Mouse (Mus musculus) liver, embryonic 16.5 days (tissue): ENCODE measurements around the gene Kif27. TPM values are rescaled to one million over a fixed set of nuclear protein-coding genes. Genes with fewer than 3 reads are reported as not detected.
A peak's percentile ranks its signal among the peaks of the same experiment; 100 is the strongest.

Experiments
- ATAC-seq: fragments of 200-750 bp; cut with Nextera tagmentation; 2 replicates; pipeline ENCODE4 v1.8.0; 2017; ENCODE audit warnings: low read depth, mild to moderate bottlenecking, moderate number of reproducible peaks, moderate library complexity
- H3K27ac ChIP-seq: fragments of 300-500 bp; sonication (generic); 2 replicates; pipeline ENCODE4 v1.5.1; 2014; ENCODE audit warnings: mild to moderate bottlenecking, low read length
- H3K27me3 ChIP-seq: fragments of 300-500 bp; sonication (generic); 2 replicates; pipeline ENCODE4 v1.6.1; 2014; ENCODE audit warnings: low read depth, low read length, mixed read lengths; ENCODE audit not compliant: control insufficient read depth, insufficient read depth
- H3K36me3 ChIP-seq: fragments of 300-500 bp; sonication (generic); 2 replicates; pipeline ENCODE4 v1.6.1; 2014; ENCODE audit warnings: mild to moderate bottlenecking; ENCODE audit not compliant: control insufficient read depth, insufficient read depth
- H3K4me1 ChIP-seq: fragments of 300-500 bp; sonication (generic); 2 replicates; pipeline ENCODE4 v1.6.1; 2014; ENCODE audit warnings: low read depth, low read length, mixed read lengths; ENCODE audit not compliant: control insufficient read depth
- H3K4me2 ChIP-seq: fragments of 300-500 bp; sonication (generic); 2 replicates; pipeline ENCODE4 v1.6.1; 2014; ENCODE audit warnings: low read depth, low read length, mixed read lengths
- H3K4me3 ChIP-seq: fragments of 300-500 bp; sonication (generic); 2 replicates; pipeline ENCODE4 v1.5.1; 2014; ENCODE audit warnings: low read depth, mild to moderate bottlenecking, low read length
- H3K9ac ChIP-seq: fragments of 300-500 bp; sonication (generic); 2 replicates; pipeline ENCODE4 v1.6.1; 2014; ENCODE audit warnings: low read depth, low read length
- H3K9me3 ChIP-seq: fragments of 300-500 bp; sonication (generic); replicated peaks from 2 replicates; pipeline ENCODE4 v1.6.1; 2016; ENCODE audit warnings: low read length; ENCODE audit not compliant: control insufficient read depth
- WGBS: fragments of 180-500 bp; shearing (Covaris S2); extraction: QIAGEN DNeasy Blood & Tissue Kit; methylation state at CpG from one replicate; pipeline ENCODE4 v1.1.7; 2014; ENCODE audit not compliant: insufficient replicate concordance; 5-methylcytosine and 5-hydroxymethylcytosine counted together
- polyA plus RNA-seq: library from polyadenylated mRNA; unstranded; fragments of >200 nt; fragmentation: Nextera tagmentation; extraction: Ambion mirVana; gene quantifications from 2 replicates; pipeline ENCODE4 v1.2.1, GENCODE M21; 2015

The Kif27 gene
- polyA plus RNA-seq, 1 experiment from 2014 or later = 0.02 TPM

GRCm38 (mm10) chr13:58337456-58337855, 21.5 kb downstream of the Kif27 start:
- Histone ChIP-seq H3K4me1 (no peaks in the 10 kb centered on the region), H3K4me2 (no peak overlapping the region), H3K9ac (no peak overlapping the region), H3K4me3 (no peak overlapping the region), H3K27me3 (no peaks in the 10 kb centered on the region; the same call in 1 of the 2 replicates), H3K9me3 (no peaks in the 10 kb centered on the region), H3K27ac (no peak overlapping the region), H3K36me3 (no peaks in the 10 kb centered on the region)
- no peak for ATAC-seq
- whole genome bisulfite sequencing = 62% methylated on average over 12 of the region's 12 CpGs

- ATAC-seq = no peak
- no peaks in the 10 kb centered on the region for H3K4me1 ChIP-seq
- H3K4me2 ChIP-seq = no peak overlapping the region
- no peak overlapping the region for H3K27ac ChIP-seq
- no peaks in the 10 kb centered on the region for H3K9me3 ChIP-seq
- H3K36me3 ChIP-seq = no peaks in the 10 kb centered on the region
- H3K4me3 ChIP-seq = no peak overlapping the region
- no peak overlapping the region for H3K9ac ChIP-seq
- H3K27me3 ChIP-seq = no peaks in the 10 kb centered on the region; the same call in 1 of the 2 replicates
- WGBS = 87% methylated on average over 5 of the region's 5 CpGs
These were observed 24.8 kb downstream of the Kif27 start for GRCm38 (mm10) chr13:58334116-58334515.

GRCm38 (mm10) chr13:58317768-58318167, 41.2 kb downstream of the Kif27 start:
- no peak overlapping the region for H3K4me3 ChIP-seq
- H3K27ac ChIP-seq = no peak overlapping the region
- 30% methylated on average over 2 of the region's 2 CpGs for WGBS
- H3K4me1 ChIP-seq = no peaks in the 10 kb centered on the region
- no peak for ATAC-seq
- H3K4me2 ChIP-seq = no peak overlapping the region
- H3K9me3 ChIP-seq = no peaks in the 10 kb centered on the region
- no peak overlapping the region for H3K9ac ChIP-seq
- no peaks in the 10 kb centered on the region for H3K27me3 ChIP-seq
- H3K36me3 ChIP-seq = no peaks in the 10 kb centered on the region

- Histone ChIP-seq H3K4me2 (no peak overlapping the region), H3K4me1 (no peaks in the 10 kb centered on the region), H3K27ac (no peak overlapping the region), H3K27me3 (no peaks in the 10 kb centered on the region), H3K36me3 (no peaks in the 10 kb centered on the region), H3K9me3 (no peaks in the 10 kb centered on the region), H3K4me3 (no peak overlapping the region), H3K9ac (no peak overlapping the region)
- 28% methylated on average over 6 of the region's 6 CpGs for WGBS
- ATAC-seq = 0 out of 2 replicates have a peak, but pooled peaks have one; percentile 11
These were observed 43.9 kb downstream of the Kif27 start for GRCm38 (mm10) chr13:58314991-58315390.

GRCm38 (mm10) chr13:58313758-58314157, 45.2 kb downstream of the Kif27 start:
- Histone ChIP-seq H3K4me1 (no peaks in the 10 kb centered on the region), H3K4me2 (no peak overlapping the region), H3K27ac (no peak overlapping the region), H3K36me3 (no peaks in the 10 kb centered on the region), H3K4me3 (no peak overlapping the region), H3K9me3 (no peaks in the 10 kb centered on the region), H3K9ac (no peak overlapping the region), H3K27me3 (no peaks in the 10 kb centered on the region)
- 50% methylated on average over 3 of the region's 3 CpGs for WGBS
- no peak for ATAC-seq

- no peaks in the 10 kb centered on the region for H3K36me3 ChIP-seq
- no peak overlapping the region for H3K9ac ChIP-seq
- no peaks in the 10 kb centered on the region for H3K27me3 ChIP-seq
- no peak overlapping the region for H3K27ac ChIP-seq
- no peaks in the 10 kb centered on the region for H3K9me3 ChIP-seq
- WGBS = 58% methylated on average over 3 of the region's 3 CpGs
- ATAC-seq = no peak
- H3K4me3 ChIP-seq = no peak overlapping the region
- no peaks in the 10 kb centered on the region for H3K4me1 ChIP-seq
- no peak overlapping the region for H3K4me2 ChIP-seq
These were observed 47.6 kb downstream of the Kif27 start for GRCm38 (mm10) chr13:58311351-58311750.

GRCm38 (mm10) chr13:58309499-58309898, 49.4 kb downstream of the Kif27 start:
- no peak for ATAC-seq
- Histone ChIP-seq H3K27me3 (no peaks in the 10 kb centered on the region), H3K4me3 (no peak overlapping the region), H3K4me1 (no peaks in the 10 kb centered on the region), H3K9ac (no peak overlapping the region), H3K27ac (no peak overlapping the region), H3K36me3 (no peaks in the 10 kb centered on the region), H3K4me2 (no peak overlapping the region), H3K9me3 (no peaks in the 10 kb centered on the region)
- WGBS = 57% methylated on average over 8 of the region's 8 CpGs

- Histone ChIP-seq H3K4me2 (no peak overlapping the region), H3K4me3 (no peak overlapping the region), H3K27me3 (no peaks in the 10 kb centered on the region), H3K9me3 (no peaks in the 10 kb centered on the region), H3K27ac (no peak overlapping the region), H3K4me1 (no peaks in the 10 kb centered on the region), H3K9ac (no peak overlapping the region), H3K36me3 (no peaks in the 10 kb centered on the region)
- WGBS = 69% methylated on average over 5 of the region's 5 CpGs
- ATAC-seq = no peak
These were observed 51.5 kb downstream of the Kif27 start for GRCm38 (mm10) chr13:58307453-58307852.

GRCm38 (mm10) chr13:58305230-58305629, 53.7 kb downstream of the Kif27 start:
- Histone ChIP-seq H3K4me3 (no peak overlapping the region), H3K27me3 (no peaks in the 10 kb centered on the region), H3K4me2 (no peak overlapping the region), H3K4me1 (no peaks in the 10 kb centered on the region), H3K9ac (no peak overlapping the region), H3K36me3 (no peaks in the 10 kb centered on the region), H3K27ac (no peak overlapping the region), H3K9me3 (no peaks in the 10 kb centered on the region)
- 51% methylated on average over 2 of the region's 2 CpGs for WGBS
- no peak for ATAC-seq
